Mouse (Mus musculus) megakaryocyte progenitor cell, adult 5-6 weeks (primary cell): ENCODE data around the gene Rad51b. TPM values are rescaled to one million over a fixed set of nuclear protein-coding genes. Genes with fewer than 3 reads are reported as not detected.

Source experiments
- ATAC-seq: replicated peaks from 2 replicates; pipeline ENCODE4 v1.8.0; 2016; ENCODE audit warnings: mild to moderate bottlenecking, moderate TSS enrichment, inconsistent platforms; ENCODE audit not compliant: poor library complexity
- total RNA-seq, 2 experiments: library from RNA; stranded (forward) in 1 of 2; stranded (reverse) in 1 of 2; fragments of 157-497, 149-512 nt in 1 of 2; fragments of 200-1000 nt in 1 of 2; gene quantifications; 2 replicates each; pipeline versions ENCODE4 v1.2.3 to v1.2.4; 2015 to 2017

Gene Rad51b
- total RNA-seq, 2 experiments from 2014 or later: 15.7 to 19.5 TPM

- peak; percentile 54 for ATAC-seq
These were observed 136.8 kb downstream of the Rad51b start for GRCm38 (mm10) chr12:79433724-79434442.

GRCm38 (mm10) chr12:79435474-79435873 lies 138.4 kb downstream of the Rad51b start:
- peak; percentile 50; the same call in 1 of the 2 replicates for ATAC-seq

GRCm38 (mm10) chr12:79436035-79436434 lies 139.0 kb downstream of the Rad51b start:
- ATAC-seq: no peak

- no peak for ATAC-seq
These were observed 139.8 kb downstream of the Rad51b start for GRCm38 (mm10) chr12:79436892-79437291.

GRCm38 (mm10) chr12:79437572-79437971 lies 140.5 kb downstream of the Rad51b start:
- ATAC-seq: no peak

- no peak for ATAC-seq
These were observed 142.9 kb downstream of the Rad51b start for GRCm38 (mm10) chr12:79439961-79440360.

GRCm38 (mm10) chr12:79441210-79442005 lies 144.3 kb downstream of the Rad51b start:
- ATAC-seq: 0 out of 2 replicates have a peak, but pooled peaks have one; percentile 17

- no peak for ATAC-seq
These were observed 145.0 kb downstream of the Rad51b start for GRCm38 (mm10) chr12:79442126-79442525.

- ATAC-seq: no peak
These were observed 145.8 kb downstream of the Rad51b start for GRCm38 (mm10) chr12:79442836-79443390.

GRCm38 (mm10) chr12:79444646-79445045 lies 147.6 kb downstream of the Rad51b start:
- 0 out of 2 replicates have a peak, but pooled peaks have one; percentile 31 for ATAC-seq

- no peak for ATAC-seq
These were observed 150.0 kb downstream of the Rad51b start for GRCm38 (mm10) chr12:79447039-79447438.

- ATAC-seq: no peak
These were observed 152.8 kb downstream of the Rad51b start for GRCm38 (mm10) chr12:79449817-79450411.

GRCm38 (mm10) chr12:79452882-79453281 lies 155.8 kb downstream of the Rad51b start:
- ATAC-seq: peak; percentile 50; the same call in 1 of the 2 replicates

GRCm38 (mm10) chr12:79454017-79454416 lies 156.9 kb downstream of the Rad51b start:
- no peak for ATAC-seq

- ATAC-seq: no peak
These were observed 158.2 kb downstream of the Rad51b start for GRCm38 (mm10) chr12:79455061-79455847.

- ATAC-seq: no peak
These were observed 158.7 kb downstream of the Rad51b start for GRCm38 (mm10) chr12:79455848-79456164.

GRCm38 (mm10) chr12:79456251-79456650 lies 159.2 kb downstream of the Rad51b start:
- no peak for ATAC-seq

- ATAC-seq: no peak
These were observed 166.3 kb downstream of the Rad51b start for GRCm38 (mm10) chr12:79463371-79463770.

GRCm38 (mm10) chr12:79470113-79470512 lies 173.0 kb downstream of the Rad51b start:
- no peak for ATAC-seq

- no peak for ATAC-seq
These were observed 174.8 kb downstream of the Rad51b start for GRCm38 (mm10) chr12:79471868-79472267.
